Mouse (Mus musculus) cerebellum, adult 11-12 months (tissue): ENCODE measurements around the gene Shank2.

Experiments
- DNase-seq: peaks from one replicate; pipeline ENCODE4 v3.0.0; 2022

Shank2 gene

GRCm38 (mm10) chr7:144175025-144175424, 173.3 kb downstream of the Shank2 start:
- no peak for DNase-seq

GRCm38 (mm10) chr7:144175481-144176233, 173.9 kb downstream of the Shank2 start:
- DNase-seq: peak; percentile 28

- DNase-seq: peak; percentile 15
Observed at GRCm38 (mm10) chr7:144176234-144176730, 174.6 kb downstream of the Shank2 start.

- no peak for DNase-seq
Observed at GRCm38 (mm10) chr7:144179436-144179835, 177.7 kb downstream of the Shank2 start.

GRCm38 (mm10) chr7:144180885-144181284, 179.2 kb downstream of the Shank2 start:
- peak; percentile 18 for DNase-seq

GRCm38 (mm10) chr7:144187869-144188430, 186.2 kb downstream of the Shank2 start:
- no peak for DNase-seq

GRCm38 (mm10) chr7:144189446-144189845, 187.7 kb downstream of the Shank2 start:
- no peak for DNase-seq

- DNase-seq: no peak
Observed at GRCm38 (mm10) chr7:144198491-144198890, 196.8 kb downstream of the Shank2 start.

GRCm38 (mm10) chr7:144202017-144202682, 200.4 kb downstream of the Shank2 start:
- DNase-seq: no peak

GRCm38 (mm10) chr7:144204290-144204689, 202.6 kb downstream of the Shank2 start:
- no peak for DNase-seq

GRCm38 (mm10) chr7:144205161-144205560, 203.4 kb downstream of the Shank2 start:
- no peak for DNase-seq

- DNase-seq: no peak
Observed at GRCm38 (mm10) chr7:144205837-144206236, 204.1 kb downstream of the Shank2 start.

- no peak for DNase-seq
Observed at GRCm38 (mm10) chr7:144206254-144206653, 204.5 kb downstream of the Shank2 start.

GRCm38 (mm10) chr7:144207100-144207499, 205.4 kb downstream of the Shank2 start:
- DNase-seq: no peak

GRCm38 (mm10) chr7:144207849-144208248, 206.1 kb downstream of the Shank2 start:
- peak; percentile 75 for DNase-seq

- no peak for DNase-seq
Observed at GRCm38 (mm10) chr7:144208628-144209027, 206.9 kb downstream of the Shank2 start.

GRCm38 (mm10) chr7:144210526-144210925, 208.8 kb downstream of the Shank2 start:
- DNase-seq: no peak

- DNase-seq: no peak
Observed at GRCm38 (mm10) chr7:144212694-144213093, 211.0 kb downstream of the Shank2 start.

- DNase-seq: peak; percentile 54
Observed at GRCm38 (mm10) chr7:144217192-144217591, 215.5 kb downstream of the Shank2 start.

GRCm38 (mm10) chr7:144228683-144229082, 227.0 kb downstream of the Shank2 start:
- no peak for DNase-seq

- DNase-seq: no peak
Observed at GRCm38 (mm10) chr7:144229421-144229820, 227.7 kb downstream of the Shank2 start.

- no peak for DNase-seq
Observed at GRCm38 (mm10) chr7:144232132-144232706, 230.5 kb downstream of the Shank2 start.

GRCm38 (mm10) chr7:144233479-144233878, 231.8 kb downstream of the Shank2 start:
- no peak for DNase-seq
